In genomic region chr3:101492908-101493307, GRCm38 (mm10) we compare ENCODE assay signal across 17 mouse cellular contexts.
DNase-seq lines count a peak whose midpoint lies in the region; ATAC-seq lines count a peak whose summit lies in the region.
"Had no signal": no experiment of that assay in that cellular context is flagged by ENCODE, and none has a peak within 500 bp of the region (broad histone marks: within the 10 kb centered on the region; RNA-seq: fewer than 3 reads in every experiment).

No protein-coding gene starts in this region.

- no peak overlapping the region for H3K27ac ChIP-seq in midbrain, embryonic 11.5 days (ENCODE audit: low read depth, low read length)
- H3K27ac ChIP-seq in midbrain, embryonic 10.5 days (replicated peaks): no peak overlapping the region
- H3K27ac ChIP-seq: embryonic facial prominence, embryonic 13.5 days; forebrain, embryonic 12.5 days; hindbrain, embryonic 12.5 days had no signal

- no peak overlapping the region for H3K4me2 ChIP-seq in midbrain, embryonic 11.5 days
- H3K4me2 ChIP-seq: embryonic facial prominence, embryonic 13.5 days; forebrain, embryonic 12.5 days; hindbrain, embryonic 12.5 days had no signal

- no peaks in the 10 kb centered on the region for H3K9me3 ChIP-seq in midbrain, embryonic 11.5 days (ENCODE audit: control insufficient read depth, low read length)
- H3K9me3 ChIP-seq in midbrain, embryonic 10.5 days (replicated peaks): no peaks in the 10 kb centered on the region
- H3K9me3 ChIP-seq: embryonic facial prominence, embryonic 13.5 days; forebrain, embryonic 12.5 days; hindbrain, embryonic 12.5 days had no signal

- 85% methylated on average over 6 of the region's 6 CpGs for WGBS in midbrain, embryonic 11.5 days
- WGBS in midbrain, embryonic 10.5 days: 88% methylated on average over 6 of the region's 6 CpGs

- no peak for ATAC-seq in midbrain, embryonic 11.5 days (ENCODE audit: low FRiP score)
- ATAC-seq: forebrain, postnatal 0 days had no signal

- DNase-seq in midbrain, embryonic 11.5 days (ENCODE audit: low spot score, missing footprints): peak; percentile 64
- DNase-seq in midbrain, embryonic 10.5 days (ENCODE audit: low spot score): no peak
- DNase-seq in thymus, postnatal 0 days (ENCODE audit: low spot score): peak; percentile 39
- DNase-seq in thymus, postnatal 10 days (ENCODE audit: low spot score in 2 of 2): no peak
- DNase-seq in MEL-GATA-1-ER (ENCODE audit: extremely low read depth, low read depth): peak; percentile 92
- no peak for DNase-seq in urinary bladder, postnatal 36 days (ENCODE audit: low spot score in 2 of 2)
- DNase-seq: adrenal gland, postnatal 10 days; cerebellum, adult 11 months; cerebellum, adult 8-10 months; cerebellum, postnatal 36 days; forebrain, postnatal 0 days; gastrocnemius, postnatal 25 days; heart, postnatal 10 days; heart, postnatal 4 days had no signal

- no peaks in the 10 kb centered on the region for H3K36me3 ChIP-seq in midbrain, embryonic 11.5 days (ENCODE audit: control insufficient read depth, insufficient read depth, low read length)
- H3K36me3 ChIP-seq in midbrain, embryonic 10.5 days: no peaks in the 10 kb centered on the region
- H3K36me3 ChIP-seq: embryonic facial prominence, embryonic 13.5 days; forebrain, embryonic 12.5 days; hindbrain, embryonic 12.5 days had no signal

- no peaks in the 10 kb centered on the region for H3K27me3 ChIP-seq in midbrain, embryonic 11.5 days (ENCODE audit: control insufficient read depth, insufficient read depth, low read length)
- peaks cover 13% of the 10 kb centered on the region; the same call in 1 of the 2 replicates for H3K27me3 ChIP-seq in midbrain, embryonic 10.5 days (ENCODE audit: low read depth, poor library complexity, severe bottlenecking)
- H3K27me3 ChIP-seq: embryonic facial prominence, embryonic 13.5 days; forebrain, embryonic 12.5 days; hindbrain, embryonic 12.5 days had no signal

- H3K4me1 ChIP-seq in midbrain, embryonic 11.5 days (ENCODE audit: control insufficient read depth, insufficient read depth, low read length): no peaks in the 10 kb centered on the region
- peaks cover 8% of the 10 kb centered on the region for H3K4me1 ChIP-seq in midbrain, embryonic 10.5 days
- H3K4me1 ChIP-seq: hindbrain, embryonic 12.5 days had no signal

- H3K4me3 ChIP-seq in midbrain, embryonic 11.5 days (ENCODE audit: low read depth, low read length): no peak overlapping the region
- no peak overlapping the region for H3K4me3 ChIP-seq in midbrain, embryonic 10.5 days
- H3K4me3 ChIP-seq: embryonic facial prominence, embryonic 13.5 days; forebrain, embryonic 12.5 days; hindbrain, embryonic 12.5 days had no signal

- no peak overlapping the region for H3K9ac ChIP-seq in midbrain, embryonic 11.5 days (ENCODE audit: low read length)
- H3K9ac ChIP-seq: embryonic facial prominence, embryonic 13.5 days; forebrain, embryonic 12.5 days; forebrain, postnatal 0 days; hindbrain, embryonic 12.5 days had no signal

Comparison
In these comparisons a context has a peak if more than half of its experiments do, and no peak if none do; other contexts are left out.
1. DNase-seq: peak in midbrain, embryonic 11.5 days (single experiment), thymus, postnatal 0 days (single experiment) and MEL-GATA-1-ER (single experiment); none in midbrain, embryonic 10.5 days (single experiment), thymus, postnatal 10 days (0 of 2) and urinary bladder, postnatal 36 days (0 of 2).